Mouse (Mus musculus): ENCODE measurements around the gene Prorsd1. TPM values are rescaled to one million over a fixed set of nuclear protein-coding genes. Genes with fewer than 3 reads are reported as not detected.
A peak's percentile ranks its signal among the peaks of the same experiment; 100 is the strongest.

Prorsd1 gene
- polyA plus RNA-seq (2012; rRNA removed) (9.8 and 15.8 TPM in 2 replicates), polyA plus RNA-seq (2014; fragmentation: Nextera tagmentation; extraction: Ambion mirVana) (32.9 and 38.0 TPM in 2 replicates)

DNA sequence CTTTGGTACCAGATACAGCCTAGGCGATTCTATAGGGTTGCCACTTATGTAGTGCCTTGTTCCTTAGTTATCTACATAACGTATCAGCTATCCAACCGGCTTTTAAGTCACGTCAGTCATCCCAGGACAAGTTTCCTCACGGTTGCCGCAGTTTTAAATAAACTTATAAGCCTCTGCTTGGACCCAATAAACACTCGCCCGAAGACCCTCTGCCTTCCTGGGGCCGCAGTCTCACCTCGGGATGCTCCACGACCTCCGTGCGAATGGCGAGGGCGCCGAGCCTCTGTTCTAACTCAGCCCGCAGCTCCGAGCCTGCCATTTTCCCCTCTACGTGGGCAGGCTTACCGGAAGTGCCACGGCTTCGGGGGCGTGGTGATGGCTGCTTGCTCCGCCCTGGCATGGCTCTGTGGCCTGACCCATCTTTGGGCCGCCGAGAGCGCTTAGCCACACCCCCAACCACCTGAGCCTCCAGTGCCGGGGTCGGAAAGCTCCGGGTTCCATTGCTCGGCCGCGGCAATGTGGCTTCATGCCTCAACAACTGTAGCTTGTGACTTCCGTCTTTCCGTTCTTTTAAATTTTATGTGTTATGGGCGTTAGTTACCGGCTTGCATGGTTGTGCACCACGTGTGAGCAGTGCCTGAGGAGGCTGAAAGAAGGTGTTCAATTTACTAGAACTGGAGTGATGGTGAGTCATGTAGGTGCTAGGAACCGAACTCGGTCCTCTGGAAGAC lies at the start of gene Prorsd1:
Prorsd1 (minus strand) TSS at position 352 of the 731 bp plus-strand sequence.
- 3% methylated on average over 40 of the region's 40 CpGs for WGBS
- Histone ChIP-seq H3K27ac (replicated peaks; ENCODE audit: low read depth, low read length) (peak within 1 kb of the TSS; percentile 72), H3K27me3 (ENCODE audit: control insufficient read depth, insufficient read depth, low read length) (no peaks in the 10 kb centered on the region)

DNA sequence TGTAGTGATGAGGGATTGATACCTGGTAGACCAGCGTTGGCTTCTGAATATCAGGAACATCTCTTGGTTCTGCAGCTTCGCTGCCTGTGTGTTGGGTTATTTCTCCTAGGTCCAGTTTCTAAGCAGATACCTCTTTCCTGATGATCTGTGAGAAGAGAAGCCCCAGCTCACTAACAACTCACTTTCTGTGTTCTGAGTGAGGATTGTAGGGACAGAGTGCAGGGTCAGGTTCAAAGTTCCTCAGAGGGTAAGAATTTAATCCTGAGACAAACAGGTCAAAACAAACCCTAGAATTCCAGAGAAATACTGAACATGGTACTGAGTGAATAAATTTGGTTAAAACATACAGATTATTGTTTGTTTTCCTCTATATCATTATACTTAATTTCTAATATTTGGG lies 48.6 kb upstream of the Prorsd1 start:
- Histone ChIP-seq H3K36me3 (ENCODE audit: control insufficient read depth, insufficient read depth, low read length) (no peaks in the 10 kb centered on the region), H3K9ac (ENCODE audit: low read depth, low read length, severe bottlenecking) (no peak overlapping the region), H3K9me3 (ENCODE audit: control insufficient read depth, low read length) (no peaks in the 10 kb centered on the region), H3K4me3 (replicated peaks; ENCODE audit: low read length) (no peak overlapping the region), H3K4me1 (ENCODE audit: control insufficient read depth, insufficient read depth, low read length) (no peaks in the 10 kb centered on the region), H3K27ac (replicated peaks; ENCODE audit: low read depth, low read length) (no peak overlapping the region), H3K4me2 (replicated peaks; ENCODE audit: low read depth, low read length, severe bottlenecking) (no peak overlapping the region), H3K27me3 (ENCODE audit: control insufficient read depth, insufficient read depth, low read length) (no peaks in the 10 kb centered on the region)
- WGBS, result 88% methylated on average over 2 of the region's 2 CpGs
- no peak for TF ChIP-seq POLR2A (IDR thresholded peaks at IDR 0.05; ENCODE audit: borderline replicate concordance, extremely low read depth, insufficient read depth, insufficient read length)
- no peak for ATAC-seq (ENCODE audit: low FRiP score, low read depth)
- DNase-seq (ENCODE audit: low spot score), result no peak

More for the DNA sequence above, at the start of gene Prorsd1:
- TF ChIP-seq POLR2A (IDR thresholded peaks at IDR 0.05; ENCODE audit: borderline replicate concordance, extremely low read depth, insufficient read depth, insufficient read length), result peak; percentile 80; the same call in 1 of the 2 replicates
- Histone ChIP-seq H3K9me3 (ENCODE audit: control insufficient read depth, low read length) (no peaks in the 10 kb centered on the region), H3K36me3 (ENCODE audit: control insufficient read depth, insufficient read depth, low read length) (peaks cover 18% of the 10 kb centered on the region), H3K4me3 (replicated peaks; ENCODE audit: low read length) (peak within 1 kb of the TSS; percentile 48), H3K9ac (ENCODE audit: low read depth, low read length, severe bottlenecking) (peak within 1 kb of the TSS; percentile 62), H3K4me1 (ENCODE audit: control insufficient read depth, insufficient read depth, low read length) (peaks cover 4% of the 10 kb centered on the region; the same call in 1 of the 2 replicates), H3K4me2 (replicated peaks; ENCODE audit: low read depth, low read length, severe bottlenecking) (peak within 1 kb of the TSS; percentile 50)
- ATAC-seq (ENCODE audit: low FRiP score, low read depth) (peak; percentile 95), DNase-seq (ENCODE audit: low spot score) (peak; percentile 95)

DNA sequence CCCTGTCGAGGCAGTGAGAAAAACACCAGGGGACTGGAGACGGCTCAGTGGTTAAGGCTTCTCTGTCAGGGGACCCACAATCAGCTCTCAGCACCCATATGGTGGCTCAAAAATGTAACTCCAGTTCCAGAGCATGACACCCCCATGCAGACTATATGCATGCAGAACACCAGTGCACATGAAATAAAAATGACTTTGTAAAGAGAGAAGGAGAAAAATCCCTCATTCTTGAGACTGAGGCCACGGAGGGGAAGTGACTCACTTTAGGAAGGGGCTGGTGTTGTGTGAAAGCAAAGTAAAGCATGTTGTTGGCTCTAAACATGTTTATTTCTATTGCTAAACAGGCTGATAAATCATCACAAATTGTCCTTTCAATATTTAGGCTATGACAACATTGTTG lies 46.2 kb upstream of the Prorsd1 start:
- Histone ChIP-seq H3K9ac (ENCODE audit: low read depth, low read length, severe bottlenecking) (no peak overlapping the region), H3K36me3 (ENCODE audit: control insufficient read depth, insufficient read depth, low read length) (no peaks in the 10 kb centered on the region), H3K4me3 (replicated peaks; ENCODE audit: low read length) (no peak overlapping the region), H3K4me2 (replicated peaks; ENCODE audit: low read depth, low read length, severe bottlenecking) (no peak overlapping the region), H3K4me1 (ENCODE audit: control insufficient read depth, insufficient read depth, low read length) (no peaks in the 10 kb centered on the region), H3K27me3 (ENCODE audit: control insufficient read depth, insufficient read depth, low read length) (no peaks in the 10 kb centered on the region), H3K9me3 (ENCODE audit: control insufficient read depth, low read length) (no peaks in the 10 kb centered on the region), H3K27ac (replicated peaks; ENCODE audit: low read depth, low read length) (no peak overlapping the region)
- whole genome bisulfite sequencing, result 93% methylated on average over 3 of the region's 3 CpGs
- ATAC-seq (ENCODE audit: low FRiP score, low read depth) (no peak), DNase-seq (ENCODE audit: low spot score) (no peak)
- no peak for TF ChIP-seq POLR2A (IDR thresholded peaks at IDR 0.05; ENCODE audit: borderline replicate concordance, extremely low read depth, insufficient read depth, insufficient read length)

DNA sequence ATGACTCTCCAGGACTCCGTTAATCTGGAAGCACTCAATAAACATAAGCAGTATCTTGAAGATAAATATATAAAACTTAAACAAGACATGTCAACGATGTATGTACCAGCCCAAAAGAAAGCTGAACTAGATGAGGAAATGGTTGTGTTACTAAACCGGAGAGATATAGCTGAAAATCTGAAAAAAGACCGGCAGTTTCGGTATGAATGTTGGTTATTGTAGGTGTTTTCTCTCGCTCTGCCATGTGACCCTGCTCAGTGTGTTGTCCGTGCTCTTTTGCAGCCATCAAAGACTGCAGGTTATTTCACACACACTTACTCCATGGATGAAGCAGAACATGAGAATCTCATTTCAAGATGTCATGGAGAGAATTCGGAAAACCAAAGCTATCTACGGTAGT lies 45.6 kb upstream of the Prorsd1 start:
- ATAC-seq (ENCODE audit: low FRiP score, low read depth) (no peak), DNase-seq (ENCODE audit: low spot score) (no peak)
- Histone ChIP-seq H3K36me3 (ENCODE audit: control insufficient read depth, insufficient read depth, low read length) (no peaks in the 10 kb centered on the region), H3K27ac (replicated peaks; ENCODE audit: low read depth, low read length) (no peak overlapping the region), H3K27me3 (ENCODE audit: control insufficient read depth, insufficient read depth, low read length) (no peaks in the 10 kb centered on the region), H3K4me2 (replicated peaks; ENCODE audit: low read depth, low read length, severe bottlenecking) (no peak overlapping the region), H3K4me3 (replicated peaks; ENCODE audit: low read length) (no peak overlapping the region), H3K9ac (ENCODE audit: low read depth, low read length, severe bottlenecking) (no peak overlapping the region), H3K4me1 (ENCODE audit: control insufficient read depth, insufficient read depth, low read length) (no peaks in the 10 kb centered on the region), H3K9me3 (ENCODE audit: control insufficient read depth, low read length) (no peaks in the 10 kb centered on the region)
- no peak for TF ChIP-seq POLR2A (IDR thresholded peaks at IDR 0.05; ENCODE audit: borderline replicate concordance, extremely low read depth, insufficient read depth, insufficient read length)
- WGBS, result 89% methylated on average over 9 of the region's 9 CpGs

DNA sequence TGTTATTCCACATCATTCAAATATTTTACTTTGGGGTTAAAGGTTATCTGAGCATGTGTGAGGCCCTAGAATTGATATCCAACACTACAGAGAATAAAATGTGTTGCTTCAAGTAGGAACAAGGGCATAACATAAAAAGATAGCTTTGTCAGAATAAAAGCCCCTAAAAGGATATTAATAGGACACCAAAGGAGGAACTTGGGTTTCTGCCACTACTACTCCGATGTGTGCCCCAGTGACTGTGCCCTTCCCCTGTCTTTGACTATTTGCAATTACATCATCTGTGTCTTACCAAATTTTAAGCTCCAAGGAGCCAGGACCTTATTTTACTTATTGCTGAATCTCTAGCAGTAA lies 34.6 kb upstream of the Prorsd1 start:
- no peak overlapping the region for H3K9ac ChIP-seq (ENCODE audit: low read depth, low read length, severe bottlenecking)
- no peak for TF ChIP-seq POLR2A (IDR thresholded peaks at IDR 0.05; ENCODE audit: borderline replicate concordance, extremely low read depth, insufficient read depth, insufficient read length)
- no peaks in the 10 kb centered on the region for H3K27me3 ChIP-seq (ENCODE audit: control insufficient read depth, insufficient read depth, low read length)
- no peak overlapping the region for H3K27ac ChIP-seq (replicated peaks; ENCODE audit: low read depth, low read length)
- peaks cover 23% of the 10 kb centered on the region for H3K36me3 ChIP-seq (ENCODE audit: control insufficient read depth, insufficient read depth, low read length)
- DNase-seq (ENCODE audit: low spot score) (no peak), ATAC-seq (ENCODE audit: low FRiP score, low read depth) (no peak)
- H3K4me2 ChIP-seq (replicated peaks; ENCODE audit: low read depth, low read length, severe bottlenecking), result no peak overlapping the region
- no peak overlapping the region for H3K4me3 ChIP-seq (replicated peaks; ENCODE audit: low read length)
- WGBS, result 96% methylated on average over 1 of the region's 1 CpGs
- no peaks in the 10 kb centered on the region for H3K9me3 ChIP-seq (ENCODE audit: control insufficient read depth, low read length)
- H3K4me1 ChIP-seq (ENCODE audit: control insufficient read depth, insufficient read depth, low read length), result peaks cover 10% of the 10 kb centered on the region
